Mouse (Mus musculus): ENCODE data around the gene Idnk. TPM values are rescaled to one million over a fixed set of nuclear protein-coding genes. Genes with fewer than 3 reads are reported as not detected.
A peak's percentile ranks its signal among the peaks of the same experiment; 100 is the strongest.

Gene Idnk
- total and polyA plus RNA-seq, 2 experiments from 2014 or later, result 18.4 to 54.3 TPM

- H3K4me2 ChIP-seq (ENCODE audit: low read depth, low read length, poor library complexity, severe bottlenecking), result no peak overlapping the region
- ATAC-seq (ENCODE audit: low FRiP score) (no peak), DNase-seq (ENCODE audit: low spot score) (no peak)
- TF ChIP-seq CTCF (IDR thresholded peaks at IDR 0.05), result no peak
- H3K4me1 ChIP-seq (ENCODE audit: insufficient read depth, low read length), result no peaks in the 10 kb centered on the region
- peaks cover 25% of the 10 kb centered on the region for H3K36me3 ChIP-seq (ENCODE audit: insufficient read depth, low read length)
- no peaks in the 10 kb centered on the region for H3K27me3 ChIP-seq (ENCODE audit: insufficient read depth, low read length)
- no peak overlapping the region for H3K4me3 ChIP-seq (ENCODE audit: low read depth, low read length)
- no peaks in the 10 kb centered on the region for H3K9me3 ChIP-seq (ENCODE audit: low read length)
- 89% methylated on average over 14 of the region's 14 CpGs for WGBS
- no peak overlapping the region for H3K27ac ChIP-seq (ENCODE audit: low read depth, low read length)
- H3K9ac ChIP-seq (replicated peaks; ENCODE audit: low read length, poor library complexity, severe bottlenecking), result no peak overlapping the region
These were observed 24.4 kb downstream of the Idnk start for GRCm38 (mm10) chr13:58181607-58182551.

- 85% methylated on average over 3 of the region's 3 CpGs for WGBS
- Histone ChIP-seq H3K27me3 (ENCODE audit: insufficient read depth, low read length) (no peaks in the 10 kb centered on the region), H3K9me3 (ENCODE audit: low read length) (no peaks in the 10 kb centered on the region), H3K9ac (replicated peaks; ENCODE audit: low read length, poor library complexity, severe bottlenecking) (no peak overlapping the region), H3K4me3 (ENCODE audit: low read depth, low read length) (no peak overlapping the region), H3K36me3 (ENCODE audit: insufficient read depth, low read length) (peaks cover 19% of the 10 kb centered on the region), H3K4me2 (ENCODE audit: low read depth, low read length, poor library complexity, severe bottlenecking) (no peak overlapping the region), H3K27ac (ENCODE audit: low read depth, low read length) (no peak overlapping the region), H3K4me1 (ENCODE audit: insufficient read depth, low read length) (no peaks in the 10 kb centered on the region)
- TF ChIP-seq CTCF (IDR thresholded peaks at IDR 0.05), result no peak
- ATAC-seq (ENCODE audit: low FRiP score) (no peak), DNase-seq (ENCODE audit: low spot score) (no peak)
These were observed 26.7 kb downstream of the Idnk start for GRCm38 (mm10) chr13:58184111-58184510.

- Histone ChIP-seq H3K9ac (replicated peaks; ENCODE audit: low read length, poor library complexity, severe bottlenecking) (no peak overlapping the region), H3K27ac (ENCODE audit: low read depth, low read length) (no peak overlapping the region), H3K36me3 (ENCODE audit: insufficient read depth, low read length) (peaks cover 16% of the 10 kb centered on the region), H3K4me3 (ENCODE audit: low read depth, low read length) (no peak overlapping the region), H3K27me3 (ENCODE audit: insufficient read depth, low read length) (no peaks in the 10 kb centered on the region), H3K4me1 (ENCODE audit: insufficient read depth, low read length) (no peaks in the 10 kb centered on the region), H3K4me2 (ENCODE audit: low read depth, low read length, poor library complexity, severe bottlenecking) (no peak overlapping the region), H3K9me3 (ENCODE audit: low read length) (no peaks in the 10 kb centered on the region)
- ATAC-seq (ENCODE audit: low FRiP score) (no peak), DNase-seq (ENCODE audit: low spot score) (no peak)
- 66% methylated on average over 8 of the region's 8 CpGs for WGBS
- no peak for TF ChIP-seq CTCF (IDR thresholded peaks at IDR 0.05)
These were observed 28.8 kb downstream of the Idnk start for GRCm38 (mm10) chr13:58186281-58186680.

DNA sequence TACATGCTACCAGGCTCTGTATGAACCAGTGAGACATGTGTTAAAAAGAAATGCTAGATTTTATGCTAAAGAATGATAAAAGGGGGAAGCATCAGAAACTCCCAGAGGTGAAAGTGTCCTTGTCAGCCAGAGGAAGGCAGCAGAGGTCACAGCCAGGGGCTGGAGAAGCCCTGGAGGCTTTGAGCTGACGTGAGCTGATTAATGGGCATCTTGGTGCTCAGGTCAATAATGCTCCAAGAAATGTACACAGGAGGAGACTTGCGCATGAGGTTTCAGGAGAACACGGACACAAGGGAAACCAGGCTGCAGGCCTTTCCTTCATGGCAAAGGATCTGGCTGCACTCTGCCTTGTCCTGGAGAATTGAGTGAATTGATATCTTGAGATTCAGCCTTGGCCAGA is 30.3 kb downstream of the Idnk start:
- DNase-seq (ENCODE audit: low spot score) (no peak), ATAC-seq (ENCODE audit: low FRiP score) (no peak)
- Histone ChIP-seq H3K9ac (replicated peaks; ENCODE audit: low read length, poor library complexity, severe bottlenecking) (no peak overlapping the region), H3K4me1 (ENCODE audit: insufficient read depth, low read length) (no peaks in the 10 kb centered on the region), H3K4me3 (ENCODE audit: low read depth, low read length) (no peak overlapping the region), H3K27me3 (ENCODE audit: insufficient read depth, low read length) (no peaks in the 10 kb centered on the region), H3K4me2 (ENCODE audit: low read depth, low read length, poor library complexity, severe bottlenecking) (no peak overlapping the region), H3K27ac (ENCODE audit: low read depth, low read length) (no peak overlapping the region), H3K36me3 (ENCODE audit: insufficient read depth, low read length) (peaks cover 20% of the 10 kb centered on the region), H3K9me3 (ENCODE audit: low read length) (no peaks in the 10 kb centered on the region)
- TF ChIP-seq CTCF (IDR thresholded peaks at IDR 0.05), result no peak
- WGBS, result 81% methylated on average over 3 of the region's 3 CpGs

DNA sequence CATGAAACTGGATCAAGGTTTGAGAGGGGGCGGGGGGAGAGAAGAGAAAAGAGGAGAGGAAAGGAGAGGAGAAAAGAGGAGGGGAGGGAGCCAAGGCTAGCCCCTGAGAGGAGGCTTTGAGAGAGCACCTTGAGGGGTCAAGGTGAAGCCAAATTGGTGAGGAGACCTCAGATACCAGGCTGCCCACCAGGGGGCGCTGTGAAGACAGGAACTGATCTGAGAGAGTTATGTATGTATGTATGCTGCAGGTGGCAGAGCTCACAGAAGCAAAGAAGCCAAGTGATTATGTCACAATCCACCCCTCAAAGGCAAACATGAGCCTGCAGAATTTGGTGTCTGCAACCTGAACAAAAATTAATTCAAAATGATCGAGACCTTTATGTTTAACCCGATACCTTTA is 31.0 kb downstream of the Idnk start:
- Histone ChIP-seq H3K9ac (replicated peaks; ENCODE audit: low read length, poor library complexity, severe bottlenecking) (no peak overlapping the region), H3K27ac (ENCODE audit: low read depth, low read length) (no peak overlapping the region), H3K36me3 (ENCODE audit: insufficient read depth, low read length) (peaks cover 18% of the 10 kb centered on the region), H3K4me3 (ENCODE audit: low read depth, low read length) (no peak overlapping the region), H3K4me1 (ENCODE audit: insufficient read depth, low read length) (no peaks in the 10 kb centered on the region), H3K9me3 (ENCODE audit: low read length) (no peaks in the 10 kb centered on the region), H3K27me3 (ENCODE audit: insufficient read depth, low read length) (no peaks in the 10 kb centered on the region), H3K4me2 (ENCODE audit: low read depth, low read length, poor library complexity, severe bottlenecking) (no peak overlapping the region)
- TF ChIP-seq CTCF (IDR thresholded peaks at IDR 0.05), result peak; percentile 92
- peak; percentile 58; the same call in 1 of the 2 replicates for ATAC-seq (ENCODE audit: low FRiP score)
- peak; percentile 86 for DNase-seq (ENCODE audit: low spot score)
- 58% methylated on average over 4 of the region's 4 CpGs for WGBS

DNA sequence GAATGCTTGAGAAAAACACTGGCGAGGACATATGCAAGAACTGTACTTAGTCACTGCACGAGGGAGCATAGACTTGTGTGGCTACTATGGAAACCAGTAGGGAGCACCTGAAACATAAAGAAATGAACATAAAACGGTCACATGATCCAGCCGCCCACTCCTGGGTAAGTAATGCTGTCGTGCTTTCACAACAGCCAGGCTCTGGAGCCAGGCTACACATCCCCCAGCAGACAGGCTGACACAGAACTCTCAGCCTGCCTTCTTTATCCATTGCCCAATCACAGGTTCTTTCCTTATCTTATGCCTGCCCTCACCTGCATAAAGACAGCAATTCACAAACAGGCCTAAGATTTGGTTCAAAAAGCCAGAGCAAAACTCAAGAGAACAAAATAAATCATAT is 32.0 kb downstream of the Idnk start:
- H3K27me3 ChIP-seq (ENCODE audit: insufficient read depth, low read length), result no peaks in the 10 kb centered on the region
- no peaks in the 10 kb centered on the region for H3K9me3 ChIP-seq (ENCODE audit: low read length)
- WGBS, result 90% methylated on average over 5 of the region's 5 CpGs
- no peak for TF ChIP-seq CTCF (IDR thresholded peaks at IDR 0.05)
- H3K4me1 ChIP-seq (ENCODE audit: insufficient read depth, low read length), result no peaks in the 10 kb centered on the region
- H3K36me3 ChIP-seq (ENCODE audit: insufficient read depth, low read length), result peaks cover 18% of the 10 kb centered on the region
- DNase-seq (ENCODE audit: low spot score) (no peak), ATAC-seq (ENCODE audit: low FRiP score) (no peak)
- no peak overlapping the region for H3K9ac ChIP-seq (replicated peaks; ENCODE audit: low read length, poor library complexity, severe bottlenecking)
- no peak overlapping the region for H3K27ac ChIP-seq (ENCODE audit: low read depth, low read length)
- no peak overlapping the region for H3K4me3 ChIP-seq (ENCODE audit: low read depth, low read length)
- H3K4me2 ChIP-seq (ENCODE audit: low read depth, low read length, poor library complexity, severe bottlenecking), result no peak overlapping the region
